Mouse (Mus musculus): ENCODE results near the gene Mttp. TPM values are rescaled to one million over a fixed set of nuclear protein-coding genes. Genes with fewer than 3 reads are reported as not detected.
A peak's percentile ranks its signal among the peaks of the same experiment; 100 is the strongest.
"Not testable (repeated sequence)": the region's sequence is repeated elsewhere in the genome, so short reads cannot be mapped to it uniquely, and the experiment has no call there.

The Mttp gene
- 8.6 and 9.9 TPM in 2 replicates for polyA plus RNA-seq (2015; fragmentation: Nextera tagmentation; extraction: Ambion mirVana)

DNA sequence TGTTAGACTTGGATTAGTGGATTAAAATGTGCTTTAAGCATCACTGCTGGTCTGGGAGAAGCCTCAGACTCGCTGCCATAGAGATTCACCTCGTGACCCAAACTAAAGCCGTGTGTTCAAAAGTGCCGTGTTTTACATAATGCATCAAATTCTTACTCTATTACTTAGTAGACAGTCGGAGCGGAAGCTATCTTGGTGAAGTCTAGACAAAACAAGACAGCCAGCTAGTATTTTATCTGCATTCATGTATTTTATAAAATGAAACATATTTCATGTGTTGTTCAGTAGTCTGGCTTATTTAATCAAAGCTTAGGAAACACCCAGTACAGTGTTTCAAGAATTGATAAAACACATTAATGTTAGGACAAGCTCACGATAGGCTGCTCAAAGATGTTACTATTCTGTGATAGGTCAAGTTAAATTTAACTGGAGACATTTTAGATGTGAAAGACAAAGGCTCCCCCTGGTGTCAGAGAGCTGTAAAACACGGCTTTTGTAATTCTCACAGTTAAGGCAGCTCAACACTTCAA is at the start of gene Mttp:
Gene Mttp, minus strand, starts transcription at position 327 of the 530 bp plus-strand sequence.
- DNase-seq (ENCODE audit: low spot score) = peak; percentile 88

DNA sequence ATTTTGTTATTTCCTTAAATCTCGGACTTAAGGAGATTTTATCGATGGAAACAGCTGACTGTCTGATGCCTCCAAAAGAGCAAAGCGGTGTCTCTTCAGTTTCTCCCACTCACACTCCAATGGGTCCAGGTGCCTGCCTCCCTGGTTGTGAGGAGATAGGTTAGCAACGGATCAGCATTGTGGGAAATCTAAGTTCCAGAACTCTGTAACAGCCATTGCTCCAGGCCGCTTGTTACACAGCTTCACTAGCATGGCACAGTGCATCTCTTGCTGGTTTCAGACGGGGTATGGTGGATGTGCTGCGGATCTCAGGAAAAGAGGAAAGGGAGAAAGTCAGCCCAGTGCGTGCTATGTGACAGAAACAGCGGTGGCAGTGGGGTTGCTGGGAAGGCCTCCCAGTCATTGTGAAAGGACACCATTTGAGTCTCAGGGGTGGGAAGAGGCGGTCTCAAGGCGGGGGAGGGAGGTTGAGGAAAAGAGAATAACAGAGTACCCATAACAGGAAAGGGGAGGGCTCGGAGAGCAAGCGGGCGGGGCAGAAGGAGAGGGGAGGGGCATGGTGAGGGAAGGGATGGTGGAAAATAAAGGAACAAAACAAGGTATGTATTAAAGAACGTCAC is 49.0 kb upstream of the Mttp start, which contains the start of gene 4930579F01Rik:
Gene 4930579F01Rik, minus strand, starts transcription at position 143 of the 620 bp plus-strand sequence.
- no peak for DNase-seq (ENCODE audit: low spot score)

DNA sequence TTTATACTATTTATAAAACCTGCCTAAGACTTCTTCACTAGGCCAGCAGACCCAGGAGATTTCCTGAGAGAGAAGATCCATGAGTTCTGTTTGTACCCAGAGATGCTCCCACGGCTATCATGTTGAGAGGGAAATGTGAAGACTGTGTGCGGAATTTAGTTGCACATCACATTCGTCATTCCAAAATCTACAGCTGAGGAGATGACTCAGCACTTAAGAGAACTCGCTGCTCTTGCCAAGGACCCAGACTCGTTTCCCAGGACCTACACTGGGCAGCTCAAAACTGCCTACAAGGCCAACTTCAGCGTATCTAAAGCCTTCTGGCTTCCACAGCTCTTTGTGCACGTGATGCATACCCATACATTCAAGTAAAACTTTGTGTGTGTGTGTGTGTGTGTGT is 47.5 kb upstream of the Mttp start:
- DNase-seq (ENCODE audit: low spot score) = no peak

DNA sequence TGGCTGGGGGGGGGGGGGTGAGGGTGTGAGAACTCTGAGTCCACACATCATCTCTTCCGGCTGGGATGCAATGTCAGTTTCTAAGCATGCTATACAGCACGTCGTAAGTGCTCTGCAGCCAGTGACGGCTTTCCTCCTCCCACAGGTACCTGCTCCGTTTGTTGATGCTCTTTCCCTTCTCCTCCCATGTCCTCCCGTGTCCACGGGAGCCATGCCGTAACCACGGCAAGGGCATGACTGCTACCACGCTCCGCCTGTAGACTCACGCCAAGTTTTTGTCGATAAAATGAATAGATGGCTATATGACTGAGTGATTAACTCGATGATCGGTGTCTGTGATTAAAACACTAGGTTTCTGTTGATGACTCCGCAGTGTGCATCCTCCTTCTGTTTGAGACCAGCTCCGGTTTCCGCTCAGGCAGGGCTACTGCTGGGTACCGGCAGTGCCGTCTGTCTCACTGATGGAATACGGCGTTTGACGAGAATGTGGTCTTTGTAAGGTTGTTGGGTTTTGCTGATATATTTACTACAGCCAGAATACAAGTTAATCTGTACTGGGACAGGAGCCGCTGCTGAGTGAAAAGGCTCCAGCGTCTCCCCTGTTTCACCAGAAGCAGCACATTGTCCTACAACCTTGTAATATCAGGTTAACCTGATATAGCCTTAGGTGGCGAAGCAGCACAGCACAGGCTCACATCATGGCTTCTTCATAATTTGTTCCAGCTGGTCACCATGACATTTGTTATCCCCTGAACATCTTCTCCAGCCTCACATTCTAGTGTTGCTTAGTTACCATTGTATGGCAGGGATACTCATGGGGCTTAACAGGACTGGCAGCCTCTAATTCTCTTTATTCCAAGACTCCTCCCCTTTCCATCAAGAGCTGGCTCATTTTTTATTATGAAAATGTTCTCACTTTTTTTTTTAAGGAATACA is 41.5 kb upstream of the Mttp start:
- no peak for DNase-seq (ENCODE audit: low spot score)

DNA sequence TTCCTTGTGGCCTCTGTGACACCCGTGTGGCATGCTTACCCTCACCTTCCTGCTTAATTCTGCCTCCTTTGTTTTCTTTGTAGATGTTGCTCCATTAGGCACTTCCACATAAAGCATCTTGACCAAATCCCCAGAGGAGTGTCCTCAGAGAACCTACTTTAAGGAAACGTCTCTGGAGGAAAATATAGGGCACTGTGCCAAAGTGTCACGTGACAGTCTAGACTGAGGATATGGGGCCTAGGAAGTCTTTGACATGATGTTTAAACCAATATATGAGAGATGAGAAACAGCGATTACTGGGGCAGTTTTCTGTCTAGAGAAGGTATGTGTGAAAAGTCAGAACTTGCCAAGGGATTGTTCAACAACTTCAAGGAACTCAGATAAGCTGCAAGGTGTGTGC is 40.5 kb upstream of the Mttp start:
- no peak for DNase-seq (ENCODE audit: low spot score)

DNA sequence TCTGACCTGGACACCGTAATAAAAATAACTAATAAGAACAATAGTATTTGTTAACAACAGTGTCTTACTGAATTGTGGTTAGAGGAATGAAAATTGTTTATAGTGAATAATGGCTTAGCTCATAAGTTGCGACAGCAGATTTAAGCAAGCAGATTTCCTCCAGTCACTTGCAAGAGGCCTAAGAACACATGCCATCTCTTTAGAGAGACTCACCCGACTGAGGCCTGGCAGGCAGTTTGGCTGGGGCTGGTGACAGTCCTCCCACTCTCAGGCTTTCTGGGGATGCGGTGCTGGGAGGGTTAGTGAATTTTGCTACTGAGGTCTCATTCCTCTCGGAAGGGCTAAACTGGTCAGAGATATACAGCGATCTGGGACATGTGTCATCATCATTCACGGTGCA is 38.6 kb upstream of the Mttp start:
- no peak for DNase-seq (ENCODE audit: low spot score)

DNA sequence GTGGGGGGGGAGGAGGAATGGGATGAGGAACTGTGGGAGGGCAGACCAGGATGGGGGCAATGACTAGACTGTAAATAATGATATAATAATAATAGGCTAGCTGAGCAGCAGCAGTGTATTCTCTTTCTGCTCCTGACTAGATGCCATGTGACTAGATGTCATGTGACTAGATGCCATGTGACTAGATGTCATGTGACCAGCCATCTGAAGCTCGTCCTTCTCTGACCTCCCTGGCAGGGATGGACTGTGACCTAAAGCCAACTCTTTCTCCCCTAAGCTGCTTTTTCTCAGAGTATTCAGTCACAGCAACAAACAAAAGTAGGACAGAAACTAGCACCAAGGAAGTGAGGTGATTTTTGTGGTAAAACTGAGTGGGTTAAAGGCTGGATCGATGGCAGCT is 37.3 kb upstream of the Mttp start:
- no peak for DNase-seq (ENCODE audit: low spot score)

DNA sequence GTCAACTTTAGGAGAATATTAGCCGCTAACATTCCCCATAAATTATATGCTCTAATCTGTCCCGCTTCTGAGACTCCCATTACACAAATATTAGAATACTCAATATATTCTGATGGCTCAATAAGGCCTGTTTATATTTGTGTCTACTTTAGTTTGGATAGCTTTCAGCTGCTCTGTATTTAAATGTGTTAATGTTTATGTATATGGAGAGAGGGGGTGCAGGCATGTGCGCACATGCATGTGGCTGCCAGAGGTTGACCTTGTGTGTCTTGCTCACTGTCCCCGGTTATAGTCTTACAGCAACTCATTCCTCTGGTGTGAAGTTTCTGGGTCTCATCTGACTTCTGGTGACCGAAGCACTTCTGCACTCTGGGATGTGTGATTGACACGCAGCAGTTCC is 30.8 kb upstream of the Mttp start:
- no peak for DNase-seq (ENCODE audit: low spot score)

DNA sequence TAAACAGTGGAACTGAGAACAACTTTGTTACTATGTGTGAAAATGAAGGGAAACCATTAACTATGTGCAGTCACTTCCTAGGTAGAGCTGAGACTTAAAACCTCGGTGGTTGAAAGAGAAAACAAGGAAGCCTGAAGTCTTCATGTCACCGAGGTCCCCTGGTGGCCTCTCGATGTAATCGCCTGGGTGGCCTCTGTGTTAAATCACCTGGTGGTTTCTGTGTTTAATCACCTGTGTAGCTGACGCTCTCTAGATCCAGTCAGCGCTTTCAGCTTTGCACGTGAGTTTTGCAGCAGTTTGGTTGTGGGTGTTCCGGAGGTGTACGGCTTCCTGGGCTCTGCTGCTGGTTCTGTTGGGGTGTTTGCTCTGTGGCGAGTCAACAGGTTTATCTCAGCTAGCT is 28.5 kb upstream of the Mttp start:
- DNase-seq (ENCODE audit: low spot score) = peak; percentile 21

DNA sequence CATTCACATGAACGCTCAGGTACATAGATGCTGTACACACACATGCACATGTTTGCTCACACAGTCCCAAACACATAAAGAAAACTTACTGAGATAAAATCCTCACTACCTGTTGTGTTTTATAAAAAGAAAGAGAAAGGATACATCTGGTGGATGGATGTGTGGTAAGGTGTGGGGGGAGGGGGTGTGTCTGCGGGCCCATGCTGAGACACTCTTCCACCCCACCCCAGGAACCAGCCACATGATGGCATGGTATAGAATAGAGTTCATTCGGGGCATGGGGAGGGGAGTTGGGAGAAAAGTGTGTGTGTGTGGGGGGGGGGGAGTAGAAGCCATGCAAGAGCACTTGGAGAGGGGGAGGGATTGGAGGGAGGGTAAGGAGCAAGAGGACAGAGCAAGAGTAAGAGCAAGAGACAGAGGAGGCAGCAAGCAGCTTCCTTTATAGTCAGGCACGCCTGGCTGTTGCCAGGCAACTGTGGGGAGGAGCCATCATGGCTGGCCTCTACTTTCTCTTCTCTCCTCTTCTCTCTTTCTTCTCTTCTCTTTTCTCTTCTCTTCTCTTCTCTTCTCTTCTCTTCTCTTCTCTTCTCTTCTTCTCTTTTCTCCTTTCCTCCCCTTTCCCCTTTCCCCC is 17.9 kb upstream of the Mttp start:
- no peak for DNase-seq (ENCODE audit: low spot score)

DNA sequence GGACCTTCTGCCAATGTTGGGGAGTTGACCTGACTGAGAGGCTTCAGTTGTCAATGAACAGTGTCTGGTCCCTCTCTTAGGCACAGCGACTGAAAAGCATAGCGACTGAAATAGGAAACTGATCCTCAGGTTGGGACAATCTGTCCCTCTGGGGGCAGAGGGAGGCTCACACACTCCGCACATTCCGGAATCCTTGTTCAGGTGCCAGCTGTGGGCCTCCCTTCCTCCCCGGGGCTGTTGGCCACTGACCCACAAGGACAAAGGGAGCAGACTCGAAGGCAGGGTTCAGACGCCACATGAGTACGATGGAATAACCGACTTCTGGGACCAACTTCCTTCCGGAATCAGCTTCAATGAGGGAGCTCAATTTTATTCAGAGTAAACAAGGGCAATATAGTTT is 16.9 kb upstream of the Mttp start:
- DNase-seq (ENCODE audit: low spot score) = no peak

DNA sequence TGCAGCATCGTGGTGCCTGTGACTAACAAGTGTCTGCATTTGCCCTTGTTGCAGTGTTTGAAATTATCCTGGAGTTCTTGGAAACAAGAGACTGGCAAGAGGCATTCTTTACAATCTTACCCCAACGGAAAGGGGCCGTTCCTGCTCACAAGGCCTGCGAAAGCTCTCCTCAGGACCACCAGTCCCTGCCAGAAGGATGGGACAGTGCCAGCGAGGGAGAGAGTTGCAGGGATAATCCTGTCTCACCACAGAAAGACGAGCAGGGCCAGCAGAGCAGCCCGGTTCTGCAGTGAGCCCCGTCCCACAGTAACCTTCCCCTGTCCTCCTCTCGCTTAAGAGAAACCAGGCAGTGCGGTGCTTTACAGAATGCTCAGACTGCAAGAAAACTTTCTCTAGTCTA is 11.9 kb upstream of the Mttp start:
- DNase-seq (ENCODE audit: low spot score) = no peak

DNA sequence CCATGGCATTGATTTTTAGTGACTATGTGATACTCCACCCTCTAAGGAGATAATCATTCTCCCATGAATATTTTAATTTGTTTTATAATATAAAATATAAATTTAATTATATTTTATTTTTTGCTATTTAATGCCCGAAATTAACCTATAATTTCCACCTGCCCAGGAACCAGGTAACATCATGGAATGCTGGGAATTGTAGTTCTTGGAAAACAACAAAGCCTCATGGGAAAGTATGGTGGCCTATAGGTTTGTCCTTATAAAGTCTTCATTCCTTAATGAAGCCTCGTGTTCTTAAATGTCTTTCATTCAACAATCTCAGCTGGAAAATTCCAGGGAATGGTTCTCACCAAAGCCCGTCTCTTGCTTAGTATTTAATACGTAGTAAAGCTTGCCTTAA is 10.3 kb upstream of the Mttp start:
- DNase-seq (ENCODE audit: low spot score) = no peak

DNA sequence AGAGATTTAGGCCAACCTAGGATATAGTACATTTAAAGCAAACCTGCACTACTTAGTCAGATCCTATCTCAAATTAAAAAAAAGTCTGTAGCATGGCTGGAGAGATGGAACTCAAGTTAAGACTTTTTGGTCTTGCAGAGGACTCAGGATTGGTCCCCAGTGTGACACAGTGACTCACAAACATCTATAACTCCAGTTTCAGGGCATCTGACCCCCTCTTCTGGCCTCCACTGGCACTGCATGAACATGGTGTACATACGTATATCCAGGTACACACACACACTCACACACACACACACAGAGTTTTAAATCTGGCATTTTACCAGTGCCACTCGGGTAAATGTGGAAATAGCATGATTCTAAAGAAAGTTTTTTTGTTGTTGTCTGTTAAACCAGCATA is 4.0 kb upstream of the Mttp start:
- DNase-seq (ENCODE audit: low spot score) = peak; percentile 19

DNA sequence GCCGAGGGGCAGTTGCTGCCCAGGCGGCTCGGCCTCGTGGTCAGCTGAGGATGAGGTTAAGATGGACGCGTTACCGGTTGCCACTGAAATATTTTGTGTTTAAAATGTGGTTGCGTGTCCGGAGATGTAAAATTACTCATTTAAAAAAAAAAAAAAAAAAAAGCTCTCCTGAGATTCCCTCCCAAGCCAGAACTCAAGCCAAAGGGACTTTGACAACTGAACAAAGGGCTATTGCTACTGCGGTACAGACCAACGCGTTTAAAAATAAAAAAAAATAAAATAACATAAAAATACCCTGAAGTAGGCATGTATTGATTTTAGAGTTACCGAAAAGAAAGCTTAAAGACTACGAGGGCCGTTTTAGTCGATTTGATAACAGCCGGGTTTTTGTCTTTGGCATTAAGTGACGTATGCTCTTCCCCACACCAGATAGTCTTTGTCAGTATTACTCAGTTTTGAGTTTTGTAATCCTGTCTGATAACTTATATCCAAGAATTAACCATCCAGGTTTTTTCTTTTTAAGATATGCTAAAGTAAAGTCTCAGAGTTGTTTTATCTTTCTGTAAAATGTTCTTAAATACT is 617 bp downstream of the Mttp start:
- peak; percentile 37 for DNase-seq (ENCODE audit: low spot score)

DNA sequence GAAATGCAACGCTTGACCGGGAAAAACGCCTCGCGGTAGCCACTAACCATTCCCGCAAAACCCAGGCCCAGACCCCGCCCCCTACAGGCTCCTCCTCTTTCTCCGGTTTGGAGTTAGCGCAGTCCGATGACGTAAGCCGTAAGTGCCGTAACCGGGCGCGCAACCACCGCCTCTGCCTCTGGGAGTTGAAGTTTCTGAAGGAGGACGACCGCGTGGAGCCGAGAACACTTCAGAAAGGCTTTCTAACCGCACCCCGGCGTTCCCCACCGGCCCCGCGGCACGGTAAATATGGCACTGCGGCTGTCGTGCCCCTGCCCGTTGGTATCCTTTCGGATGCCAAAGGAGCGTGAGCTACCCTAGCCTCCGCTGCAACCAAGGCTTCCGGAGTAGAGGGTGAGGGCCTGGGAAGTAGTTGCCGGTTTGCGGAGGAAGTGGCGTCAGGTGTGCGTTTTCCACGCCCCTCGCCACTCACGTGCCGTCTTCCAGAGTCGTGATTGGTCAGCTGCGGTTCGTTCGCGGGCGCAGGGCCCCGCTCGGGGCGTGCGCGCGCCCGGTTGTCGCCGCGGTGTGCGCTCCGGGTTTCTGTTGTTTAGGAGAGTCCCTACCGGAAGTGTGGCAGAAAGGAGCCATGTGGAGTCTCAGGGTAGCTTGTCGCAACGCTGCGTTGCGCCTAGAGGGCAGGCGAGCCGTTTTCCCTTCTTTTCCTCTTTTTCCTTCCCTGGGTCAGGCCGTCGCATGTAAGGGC is 1.3 kb downstream of the Mttp start, which contains the start of gene Trmt10a:
Gene Trmt10a, plus strand, starts transcription at position 134 of the 745 bp plus-strand sequence.
- DNase-seq (ENCODE audit: low spot score) = peak; percentile 98

DNA sequence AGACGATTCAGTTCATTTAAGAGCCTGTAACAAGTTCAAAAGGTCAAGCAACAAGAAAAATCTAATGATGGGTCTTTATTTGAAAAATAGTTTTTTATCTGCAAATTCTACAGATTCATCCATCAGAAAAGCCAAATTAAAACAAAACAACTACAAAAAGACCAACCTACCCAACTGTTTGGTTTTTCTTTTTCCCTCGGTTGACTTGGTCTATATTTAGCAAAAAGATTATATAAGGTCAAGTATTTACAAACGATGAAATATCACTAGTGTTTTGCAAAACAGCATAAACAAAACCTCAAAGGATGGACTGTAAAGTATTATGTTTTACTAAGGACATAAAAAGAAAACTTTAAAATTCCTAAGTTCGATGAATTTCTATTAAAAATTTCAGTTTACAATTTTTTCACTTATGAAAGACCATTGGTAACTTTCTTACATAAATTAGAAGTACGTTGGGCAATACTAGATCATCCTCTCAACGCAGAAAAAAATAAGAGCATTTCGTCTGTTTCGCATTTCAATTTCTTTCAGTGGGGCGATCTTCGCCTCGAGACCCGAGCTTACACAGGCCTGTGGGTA is 1.9 kb downstream of the Mttp start:
- no peak for DNase-seq (ENCODE audit: low spot score)

DNA sequence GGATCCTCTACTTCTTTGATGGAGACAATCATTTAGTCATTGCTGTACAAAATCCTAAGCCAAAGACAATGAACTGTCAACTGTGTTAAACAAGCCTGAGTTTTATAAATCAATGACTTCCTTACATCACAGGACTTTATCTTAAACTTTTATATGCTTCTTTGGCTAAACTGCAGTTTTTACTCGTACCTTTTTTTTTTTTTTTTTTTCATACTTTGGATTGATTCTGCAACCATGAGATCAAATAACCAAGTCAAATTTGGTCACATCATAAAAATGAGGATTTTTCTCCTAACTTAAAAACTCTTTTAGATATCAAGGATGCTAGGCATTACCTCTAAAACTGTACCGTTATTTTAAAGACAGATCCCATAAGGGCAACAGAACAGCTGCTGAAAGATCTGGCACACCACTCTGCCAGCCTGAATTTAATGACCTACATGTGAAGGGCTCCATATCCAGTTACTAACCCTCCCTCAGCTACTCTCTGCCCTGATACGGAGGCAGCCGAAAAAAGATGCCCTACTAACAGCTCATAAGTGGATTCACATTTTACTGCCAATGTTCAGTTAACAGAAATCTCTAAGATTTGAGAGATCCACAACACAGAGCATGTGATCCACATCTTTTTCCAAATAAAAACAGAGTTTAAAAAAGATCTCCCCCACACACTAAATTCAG is 2.6 kb downstream of the Mttp start:
- DNase-seq (ENCODE audit: low spot score) = no peak

DNA sequence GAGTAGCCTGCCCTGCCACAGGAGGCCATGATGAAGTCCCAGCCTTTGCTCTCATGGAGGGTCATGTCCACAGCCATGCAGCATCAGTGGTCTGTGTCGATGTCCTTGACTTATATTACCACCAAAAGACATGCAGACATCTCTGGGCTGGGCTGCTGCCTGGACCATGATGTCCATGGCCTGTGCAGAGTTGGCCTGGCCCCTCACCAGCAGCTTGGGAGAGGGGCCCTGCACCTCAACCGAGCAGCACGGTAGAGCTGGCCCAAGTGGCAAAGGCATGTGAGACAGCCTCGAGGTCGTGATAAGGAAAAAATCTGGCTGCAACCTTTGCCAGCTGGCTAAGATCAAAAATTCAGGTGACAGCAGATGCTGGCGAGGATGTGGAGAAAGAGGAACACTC is 5.1 kb downstream of the Mttp start:
- DNase-seq (ENCODE audit: low spot score) = no peak

DNA sequence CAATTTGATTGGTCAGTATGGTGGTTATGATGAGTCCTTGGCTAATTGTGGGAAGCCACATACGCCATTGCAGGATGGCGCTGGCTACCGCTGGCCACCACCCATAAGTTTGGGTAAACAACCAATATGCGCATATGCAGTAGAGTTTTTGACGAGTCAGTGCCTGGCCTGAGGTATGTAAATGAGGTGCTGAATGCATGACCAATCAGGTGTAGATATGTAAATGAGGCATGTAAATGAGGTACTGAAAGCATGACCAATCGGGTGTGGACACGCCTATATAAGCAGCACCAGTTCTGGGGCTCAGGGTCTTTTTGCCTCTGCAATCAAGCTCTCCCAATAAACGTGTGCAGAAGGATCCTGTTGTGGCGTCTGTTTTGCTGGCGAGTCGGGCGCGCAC is 6.6 kb downstream of the Mttp start:
- not testable (repeated sequence) for DNase-seq (ENCODE audit: low spot score)

All from thymus, postnatal 0 days (tissue).